Mouse (Mus musculus): ENCODE measurements at regions not wholly inside any gene's neighbourhood (a gene's known extent, or its start where the extent isn't known, plus 50 kb on each side); places are given as distances from the start of the nearest gene placed in this dataset.
"Not testable (repeated sequence)": the region's sequence is repeated elsewhere in the genome, so short reads cannot be mapped to it uniquely, and the experiment has no call there.

GRCm38 (mm10) chr1:47646681-47647080 is 754.0 kb upstream of the Slc39a10 start:
- no peak for DNase-seq (ENCODE audit: low read depth, low spot score)

DNA sequence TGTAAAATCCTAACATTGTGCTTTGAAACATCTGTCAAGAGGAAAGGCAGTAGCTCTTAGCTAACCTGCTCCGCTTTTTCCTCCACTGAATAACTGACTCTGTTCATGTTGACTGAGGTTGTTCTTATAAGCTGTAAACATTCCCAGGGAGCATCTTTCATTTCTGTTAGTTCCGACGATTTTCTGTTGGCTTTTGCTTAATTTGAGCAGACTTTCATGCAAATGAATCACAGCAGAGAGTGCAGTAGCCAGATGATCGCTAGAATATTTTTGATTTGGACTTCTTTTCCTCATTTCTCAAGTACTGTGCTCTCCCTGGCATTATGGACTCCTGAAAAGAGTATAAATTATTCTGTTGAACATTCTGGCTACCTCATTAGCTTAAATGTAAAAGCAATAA is 713.9 kb upstream of the Slc39a10 start:
- no peak for DNase-seq (ENCODE audit: low read depth, low spot score)

- no peak for DNase-seq (ENCODE audit: low read depth, low spot score)
Measured at GRCm38 (mm10) chr1:47603989-47604360, 711.3 kb upstream of the Slc39a10 start.

GRCm38 (mm10) chr1:47603294-47603988 is 710.8 kb upstream of the Slc39a10 start:
- DNase-seq (ENCODE audit: low read depth, low spot score): peak; percentile 9

- DNase-seq (ENCODE audit: low read depth, low spot score): not testable (repeated sequence)
Measured at GRCm38 (mm10) chr1:47593641-47594040, 701.0 kb upstream of the Slc39a10 start.

- no peak for DNase-seq (ENCODE audit: low read depth, low spot score)
Measured at GRCm38 (mm10) chr1:47545606-47546005, 653.0 kb upstream of the Slc39a10 start.

DNA sequence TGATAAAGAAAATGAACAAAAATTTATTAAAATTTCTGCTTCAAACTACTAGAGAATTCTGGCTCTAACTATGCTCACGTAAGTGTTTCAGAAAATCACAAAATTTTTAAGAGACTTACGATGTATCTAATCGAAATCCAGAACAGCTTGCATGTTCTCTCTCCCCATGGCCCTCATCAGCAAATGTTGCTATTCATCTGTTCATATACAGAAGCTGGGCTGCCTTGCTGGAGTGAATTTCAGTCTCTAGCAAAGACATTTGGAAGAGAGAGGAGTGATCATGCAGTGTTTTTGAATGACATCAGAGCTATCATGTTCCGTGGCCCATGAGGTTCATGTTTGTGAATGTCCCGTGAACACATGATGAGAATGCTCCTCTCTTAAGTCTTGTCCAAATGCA is 618.8 kb upstream of the Slc39a10 start:
- no peak for DNase-seq (ENCODE audit: low read depth, low spot score)

GRCm38 (mm10) chr1:47507801-47508200 is 615.1 kb upstream of the Slc39a10 start:
- DNase-seq (ENCODE audit: low read depth, low spot score): no peak

GRCm38 (mm10) chr1:47488581-47489204 is 596.0 kb upstream of the Slc39a10 start:
- no peak for DNase-seq (ENCODE audit: low read depth, low spot score)

DNA sequence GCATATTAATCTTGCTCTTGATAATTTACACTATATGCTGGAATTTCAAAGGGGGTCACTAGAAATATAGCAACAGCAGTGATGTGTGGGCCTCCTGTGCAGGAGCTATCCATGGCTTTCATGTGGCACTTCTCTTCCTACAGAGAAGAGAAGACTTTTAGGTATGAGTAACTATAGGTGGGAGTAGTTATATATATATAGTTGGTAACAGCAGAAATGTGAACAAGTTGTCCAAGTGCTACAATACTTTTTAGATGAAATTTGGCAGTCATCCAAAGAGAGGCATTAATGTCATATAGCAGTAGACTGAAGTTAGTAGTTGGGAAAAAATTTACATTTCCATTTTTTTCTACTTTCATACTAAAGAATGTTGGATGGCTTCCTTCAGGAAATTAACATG is 593.4 kb upstream of the Slc39a10 start:
- no peak for DNase-seq (ENCODE audit: low read depth, low spot score)

- no peak for DNase-seq (ENCODE audit: low read depth, low spot score)
Measured at GRCm38 (mm10) chr1:47479059-47479458, 586.4 kb upstream of the Slc39a10 start.

DNA sequence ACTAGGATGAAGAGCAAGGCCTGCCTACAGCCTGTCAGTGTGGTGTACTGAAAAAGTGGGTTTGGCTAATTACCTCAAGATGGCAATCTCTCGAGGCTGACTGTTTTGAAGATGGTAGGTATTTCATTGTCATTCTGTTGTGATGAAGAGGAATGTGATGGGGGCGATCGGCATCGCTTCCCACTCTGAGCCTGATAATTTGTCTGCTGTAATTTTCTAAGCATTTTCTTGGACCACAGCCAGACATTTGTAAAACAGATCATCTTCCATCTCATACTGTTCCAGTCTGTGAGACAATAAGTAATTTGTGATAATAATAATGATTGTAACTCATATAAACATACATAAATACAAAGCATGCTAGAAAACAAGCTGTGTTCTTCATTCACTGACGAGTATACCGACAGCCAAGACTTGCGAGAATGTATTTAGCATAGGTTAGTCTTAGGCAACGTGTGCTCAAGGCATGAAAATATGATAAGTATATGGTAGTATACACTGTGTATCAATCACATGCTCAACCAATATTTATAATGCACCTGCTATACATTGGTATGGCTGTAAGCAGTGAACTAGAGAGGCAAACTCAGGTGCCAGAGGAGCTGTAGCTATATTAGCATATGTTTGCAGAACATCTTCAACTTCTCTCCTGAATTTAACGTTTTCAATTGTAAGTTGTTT is 574.1 kb upstream of the Slc39a10 start:
- no peak for DNase-seq (ENCODE audit: low read depth, low spot score)

GRCm38 (mm10) chr1:47448737-47449489 is 556.3 kb upstream of the Slc39a10 start:
- DNase-seq (ENCODE audit: low read depth, low spot score): no peak

DNA sequence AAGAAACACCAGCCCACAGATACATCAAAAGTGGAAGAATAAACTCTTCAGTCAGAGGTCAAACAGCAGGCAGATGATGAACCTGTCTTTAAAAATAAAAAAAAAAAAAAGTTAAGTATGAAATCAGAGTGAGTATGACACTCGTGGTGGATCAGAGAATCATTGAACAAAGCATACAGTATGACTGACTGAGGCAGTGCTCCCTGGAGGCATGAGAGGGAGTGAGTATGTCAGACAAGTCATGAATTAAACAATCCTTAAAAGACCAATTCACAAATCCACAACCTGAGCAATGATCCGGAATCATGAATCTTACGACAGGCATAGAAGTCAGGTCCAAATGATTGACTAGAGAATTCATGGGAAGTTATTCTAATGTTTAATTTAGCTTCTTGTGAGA is 555.4 kb upstream of the Slc39a10 start:
- DNase-seq (ENCODE audit: low read depth, low spot score): no peak

DNA sequence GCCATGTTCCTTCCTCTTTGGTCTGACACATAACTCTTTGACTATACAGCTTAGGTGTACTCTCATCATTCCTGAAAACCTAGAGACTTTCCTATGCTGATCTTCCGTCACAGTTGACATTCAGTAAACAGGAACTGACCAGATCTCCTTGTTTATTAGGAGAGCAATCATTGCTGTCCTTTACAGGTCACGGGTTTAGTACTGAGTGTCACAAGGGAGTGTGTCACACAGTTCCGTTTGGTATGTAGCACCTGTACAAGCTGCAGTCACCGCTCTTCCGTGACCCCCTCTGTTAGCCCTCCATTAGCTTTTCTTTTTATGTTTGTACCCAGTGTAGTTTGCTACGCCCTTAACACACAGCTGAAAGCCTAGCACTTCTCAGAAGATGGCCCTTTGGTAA is 553.4 kb upstream of the Slc39a10 start:
- no peak for DNase-seq (ENCODE audit: low read depth, low spot score)

DNA sequence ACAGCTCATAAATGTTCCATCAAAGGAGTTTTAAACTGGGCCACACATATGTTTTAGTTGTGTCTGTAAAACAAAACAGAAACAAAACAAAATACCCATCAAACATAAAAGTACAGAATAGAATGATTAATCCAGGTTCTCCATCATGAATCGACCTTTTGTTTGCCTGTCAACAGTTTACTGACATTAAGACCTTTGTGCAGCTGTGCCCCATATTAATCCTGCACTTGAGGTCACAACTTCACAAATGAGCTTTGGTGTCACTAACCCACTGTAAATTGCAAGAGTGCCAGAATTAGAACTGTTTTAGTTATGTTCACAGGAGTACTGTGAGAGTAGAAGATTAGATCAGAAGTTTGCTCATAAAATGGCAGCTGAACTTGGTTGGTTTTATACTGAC is 540.2 kb upstream of the Slc39a10 start:
- DNase-seq (ENCODE audit: low read depth, low spot score): no peak

DNA sequence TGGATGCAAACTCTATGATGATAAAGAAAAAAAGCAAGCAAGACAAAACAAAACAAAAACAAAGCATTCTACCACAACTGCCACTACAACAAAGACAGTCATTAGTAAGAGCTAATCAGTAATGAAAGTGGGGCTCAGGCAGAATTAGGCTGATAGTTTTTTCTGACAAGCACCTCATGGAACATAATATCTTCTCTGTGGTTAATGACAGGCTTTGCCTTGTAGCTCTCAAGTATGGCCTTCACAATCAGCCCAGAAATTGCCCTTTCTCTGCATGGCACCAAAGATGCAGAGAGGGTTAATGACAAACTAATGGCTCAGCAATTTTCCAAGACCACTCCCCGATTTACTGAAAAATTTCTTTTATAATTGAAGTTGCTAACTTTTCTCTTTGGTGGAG is 512.5 kb upstream of the Slc39a10 start:
- DNase-seq (ENCODE audit: low read depth, low spot score): no peak

DNA sequence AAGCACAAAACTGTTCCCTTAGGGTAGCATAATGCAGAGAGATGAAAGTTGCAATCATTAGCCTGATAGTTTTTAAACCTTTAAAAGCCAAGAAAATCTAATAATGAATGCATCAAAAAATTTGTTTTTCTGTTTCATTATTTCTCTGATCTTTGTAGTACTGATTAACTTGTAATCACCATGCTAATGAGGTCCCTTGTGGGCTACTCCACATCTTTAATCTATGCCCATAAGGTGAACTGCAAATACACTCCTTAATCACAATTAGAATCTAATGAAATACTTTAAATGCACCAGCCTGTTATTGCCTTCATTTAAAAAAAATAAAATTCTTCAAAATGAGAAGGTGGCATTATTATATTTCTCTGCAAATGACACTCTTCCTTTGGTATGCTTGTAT is 493.9 kb upstream of the Slc39a10 start:
- no peak for DNase-seq (ENCODE audit: low read depth, low spot score)

GRCm38 (mm10) chr1:47378795-47379194 is 486.1 kb upstream of the Slc39a10 start:
- DNase-seq (ENCODE audit: low read depth, low spot score): no peak

GRCm38 (mm10) chr1:47339718-47340439 is 447.2 kb upstream of the Slc39a10 start:
- DNase-seq (ENCODE audit: low read depth, low spot score): no peak

- DNase-seq (ENCODE audit: low read depth, low spot score): no peak
Measured at GRCm38 (mm10) chr1:47310572-47311075, 418.0 kb upstream of the Slc39a10 start.
